Mouse (Mus musculus) testis, adult 2 months (tissue): ENCODE results near the gene Nelfa.

Experiments
- CTCF ChIP-seq: fragments of 200-500 bp; IDR thresholded peaks from 2 replicates; pipeline ENCODE4 v1.5.1; 2012; ENCODE audit warnings: low read depth, mild to moderate bottlenecking, inconsistent platforms, low read length, moderate library complexity; ENCODE audit not compliant: control insufficient read depth, insufficient read depth, insufficient replicate concordance
- POLR2A ChIP-seq: fragments of 200-500 bp; IDR thresholded peaks from 2 replicates; pipeline ENCODE4 v1.6.1; 2012; ENCODE audit warnings: low read depth, mild to moderate bottlenecking, inconsistent platforms, low read length, moderate library complexity; ENCODE audit not compliant: control insufficient read depth

DNA sequence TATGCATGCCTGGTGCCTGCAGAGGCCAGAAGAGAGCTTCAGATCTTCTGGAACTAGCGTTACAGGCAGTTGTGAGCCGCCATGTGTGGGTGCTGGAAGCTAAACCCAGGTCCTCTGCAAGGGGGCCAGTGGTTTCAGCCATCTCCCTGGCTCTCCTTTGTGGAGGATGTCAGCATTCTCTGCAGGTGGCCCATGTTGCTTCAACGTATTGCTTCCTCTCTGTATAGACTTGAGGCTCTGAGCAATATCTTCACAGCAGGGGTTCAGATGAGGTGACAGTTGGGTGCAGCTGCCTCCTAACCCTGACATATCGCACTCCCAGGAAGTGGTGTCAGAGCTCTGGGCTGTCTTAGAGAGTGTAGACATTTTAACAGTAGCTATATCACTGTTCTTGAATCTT is 84.7 kb downstream of the Nelfa start:
- TF ChIP-seq POLR2A: no peak
- TF ChIP-seq CTCF: no peak
